Comparison of ENCODE assay signal across 15 mouse cellular contexts in genomic region chr15:27822461-27822860, GRCm38 (mm10).
DNase-seq lines count a peak whose midpoint lies in the region; ATAC-seq and TF ChIP-seq lines count a peak whose summit lies in the region.
"Had no signal": no experiment of that assay in that cellular context is flagged by ENCODE, and none has a peak within 500 bp of the region (broad histone marks: within the 10 kb centered on the region; RNA-seq: fewer than 3 reads in every experiment).

No protein-coding gene starts in this region.

- H3ac ChIP-seq in myocyte (ENCODE audit: control insufficient read depth, insufficient read length), result no peak overlapping the region

- no peaks in the 10 kb centered on the region for H3K79me2 ChIP-seq in myocyte (ENCODE audit: control insufficient read depth, insufficient read depth)

- H3K4me3 ChIP-seq in hindbrain, embryonic 16.5 days (ENCODE audit: low read length), result no peak overlapping the region
- H3K4me3 ChIP-seq in hindbrain, embryonic 12.5 days, result no peak overlapping the region
- no peak overlapping the region for H3K4me3 ChIP-seq in myocyte
- H3K4me3 ChIP-seq: forebrain, embryonic 12.5 days; left cerebral cortex, adult 2 months; limb, embryonic 12.5 days had no signal

- no peak overlapping the region for H3K27ac ChIP-seq in hindbrain, embryonic 16.5 days (ENCODE audit: low read depth, low read length)
- H3K27ac ChIP-seq in hindbrain, embryonic 12.5 days, result no peak overlapping the region
- H3K27ac ChIP-seq: forebrain, embryonic 12.5 days; left cerebral cortex, adult 2 months; limb, embryonic 12.5 days had no signal

- H3K9me3 ChIP-seq in hindbrain, embryonic 16.5 days (ENCODE audit: control insufficient read depth, low read length), result no peaks in the 10 kb centered on the region
- H3K9me3 ChIP-seq in hindbrain, embryonic 12.5 days (replicated peaks), result no peaks in the 10 kb centered on the region
- H3K9me3 ChIP-seq: forebrain, embryonic 12.5 days; limb, embryonic 12.5 days had no signal

- peak; percentile 49 for DNase-seq in ovary, postnatal 36 days (ENCODE audit: low spot score)
- no peak for DNase-seq in ovary, postnatal 10 days (ENCODE audit: low spot score)
- DNase-seq in adrenal gland, postnatal 14 days, result peak; percentile 31
- no peak for DNase-seq in urinary bladder, postnatal 36 days (ENCODE audit: low spot score in 2 of 2)
- DNase-seq: cerebellum, adult 2 months; lung, postnatal 14 days; right cerebral cortex, adult 18-20 months; spleen, adult 18-20 months had no signal

- peak; percentile 26; the same call in 1 of the 2 replicates for ATAC-seq in hindbrain, embryonic 16.5 days
- no peak for ATAC-seq in hindbrain, embryonic 12.5 days (ENCODE audit: low FRiP score)

- H3K9ac ChIP-seq in hindbrain, embryonic 16.5 days (ENCODE audit: low read depth, low read length), result no peak overlapping the region
- H3K9ac ChIP-seq in hindbrain, embryonic 12.5 days, result no peak overlapping the region
- H3K9ac ChIP-seq: forebrain, embryonic 12.5 days; limb, embryonic 12.5 days had no signal

- no peak overlapping the region for H3K4me2 ChIP-seq in hindbrain, embryonic 16.5 days (ENCODE audit: low read length)
- H3K4me2 ChIP-seq in hindbrain, embryonic 12.5 days (replicated peaks), result no peak overlapping the region
- H3K4me2 ChIP-seq in myocyte (ENCODE audit: low read depth), result peak overlapping the region; percentile 29
- H3K4me2 ChIP-seq: forebrain, embryonic 12.5 days; limb, embryonic 12.5 days had no signal

- H3K36me3 ChIP-seq in hindbrain, embryonic 16.5 days (ENCODE audit: control insufficient read depth, insufficient read depth, low read length), result peaks cover 17% of the 10 kb centered on the region
- peaks cover 88% of the 10 kb centered on the region for H3K36me3 ChIP-seq in hindbrain, embryonic 12.5 days
- peaks cover 89% of the 10 kb centered on the region for H3K36me3 ChIP-seq in myocyte (ENCODE audit: control insufficient read depth, insufficient read depth)
- H3K36me3 ChIP-seq: G1E had no signal

- no peak for TF ChIP-seq POLR2A in myocyte (IDR thresholded peaks at IDR 0.05; ENCODE audit: insufficient read length, low read depth)

- no peaks in the 10 kb centered on the region for H3K4me1 ChIP-seq in hindbrain, embryonic 16.5 days (ENCODE audit: control insufficient read depth, insufficient read depth, low read depth, low read length)
- H3K4me1 ChIP-seq in hindbrain, embryonic 12.5 days, result no peaks in the 10 kb centered on the region
- H3K4me1 ChIP-seq: forebrain, embryonic 12.5 days had no signal

- 83% methylated on average over 4 of the region's 4 CpGs for WGBS in hindbrain, embryonic 16.5 days
- WGBS in hindbrain, embryonic 12.5 days, result 91% methylated on average over 4 of the region's 4 CpGs

- H3K27me3 ChIP-seq in hindbrain, embryonic 16.5 days (replicated peaks; ENCODE audit: control insufficient read depth, insufficient read depth, low read length), result no peaks in the 10 kb centered on the region
- no peaks in the 10 kb centered on the region for H3K27me3 ChIP-seq in hindbrain, embryonic 12.5 days
- H3K27me3 ChIP-seq in myocyte (ENCODE audit: control insufficient read depth, insufficient read depth, insufficient read length), result no peaks in the 10 kb centered on the region
- H3K27me3 ChIP-seq: forebrain, embryonic 12.5 days; limb, embryonic 12.5 days had no signal

TF ChIP-seq in myocyte, 11 proteins besides CTCF, POLR2A, EP300 and RAD21:
- no peak for TF ChIP-seq CEBPB (IDR thresholded peaks at IDR 0.05; ENCODE audit: insufficient read depth, poor library complexity, severe bottlenecking)
- no peak for TF ChIP-seq TCF3 (IDR thresholded peaks at IDR 0.05; ENCODE audit: insufficient read length, low read depth)
- TF ChIP-seq POLR2AphosphoS2 (IDR thresholded peaks at IDR 0.05; ENCODE audit: insufficient read length, low read depth), result no peak
- no peak for TF ChIP-seq USF1 (IDR thresholded peaks at IDR 0.05; ENCODE audit: low read depth)
- TF ChIP-seq MAX (IDR thresholded peaks at IDR 0.05; ENCODE audit: low read depth), result no peak
- TF ChIP-seq MYOD1 (IDR thresholded peaks at IDR 0.05; ENCODE audit: control insufficient read depth in 1 of 3, insufficient read length in 2 of 3, low read depth in 2 of 3), result no peak
- TF ChIP-seq MYOG (IDR thresholded peaks at IDR 0.05; ENCODE audit: control insufficient read depth in 1 of 3, insufficient read depth in 1 of 3, insufficient read length in 2 of 3, low read depth in 2 of 3), result no peak
- TF ChIP-seq E2F4 (IDR thresholded peaks at IDR 0.05; ENCODE audit: insufficient read depth), result no peak
- no peak for TF ChIP-seq SRF (IDR thresholded peaks at IDR 0.05; ENCODE audit: control insufficient read depth, insufficient read length, low read depth)
- TF ChIP-seq REST (IDR thresholded peaks at IDR 0.05; ENCODE audit: insufficient read depth, insufficient read length), result no peak
- TF ChIP-seq TCF12 (IDR thresholded peaks at IDR 0.05; ENCODE audit: insufficient read depth, poor library complexity, severe bottlenecking), result no peak
TF ChIP-seq in myocyte: peak in this region for 0.

Comparison
In these comparisons a context has a peak if more than half of its experiments do, and no peak if none do; other contexts are left out.
1. DNase-seq: peak in ovary, postnatal 36 days (single experiment) and adrenal gland, postnatal 14 days (single experiment); none in ovary, postnatal 10 days (single experiment) and urinary bladder, postnatal 36 days (0 of 2).